Mouse (Mus musculus) hindbrain, embryonic 16.5 days (tissue): ENCODE data around the gene 4930469K13Rik. TPM values are rescaled to one million over a fixed set of nuclear protein-coding genes. Genes with fewer than 3 reads are reported as not detected.
A peak's percentile ranks its signal among the peaks of the same experiment; 100 is the strongest.
"Not testable (repeated sequence)": the region's sequence is repeated elsewhere in the genome, so short reads cannot be mapped to it uniquely, and the experiment has no call there.

Experiments
- ATAC-seq: fragments of 200-750 bp; cut with Nextera tagmentation; 2 replicates; pipeline ENCODE4 v1.8.0; 2017; ENCODE audit warnings: moderate TSS enrichment, moderate library complexity
- H3K27ac ChIP-seq: fragments of 300-500 bp; sonication (generic); 2 replicates; pipeline ENCODE4 v1.5.1; 2014; ENCODE audit warnings: low read depth, mild to moderate bottlenecking, control low read depth, low read length, moderate library complexity
- H3K27me3 ChIP-seq: fragments of 300-500 bp; sonication (generic); replicated peaks from 2 replicates; pipeline ENCODE4 v1.6.1; 2014; ENCODE audit warnings: low read length; ENCODE audit not compliant: control insufficient read depth, insufficient read depth
- H3K36me3 ChIP-seq: fragments of 300-500 bp; sonication (generic); 2 replicates; pipeline ENCODE4 v1.6.1; 2014; ENCODE audit warnings: mild to moderate bottlenecking, low read length, moderate library complexity, mixed read lengths; ENCODE audit not compliant: control insufficient read depth, insufficient read depth
- H3K4me1 ChIP-seq: fragments of 300-500 bp; sonication (generic); 2 replicates; pipeline ENCODE4 v1.6.1; 2014; ENCODE audit warnings: low read depth, low read length; ENCODE audit not compliant: control insufficient read depth, insufficient read depth
- H3K4me2 ChIP-seq: fragments of 300-500 bp; sonication (generic); 2 replicates; pipeline ENCODE4 v1.6.1; 2014; ENCODE audit warnings: mild to moderate bottlenecking, low read length, control low read depth, moderate library complexity
- H3K4me3 ChIP-seq: fragments of 300-500 bp; sonication (generic); 2 replicates; pipeline ENCODE4 v1.5.1; 2014; ENCODE audit warnings: mild to moderate bottlenecking, low read length, control low read depth, moderate library complexity
- H3K9ac ChIP-seq: fragments of 300-500 bp; sonication (generic); 2 replicates; pipeline ENCODE4 v1.6.1; 2014; ENCODE audit warnings: low read depth, mild to moderate bottlenecking, control low read depth, low read length, moderate library complexity
- H3K9me3 ChIP-seq: fragments of 300-500 bp; sonication (generic); 2 replicates; pipeline ENCODE4 v1.6.1; 2014; ENCODE audit warnings: mild to moderate bottlenecking, low read length, moderate library complexity; ENCODE audit not compliant: control insufficient read depth
- WGBS: fragments of 180-500 bp; shearing (Covaris S2); extraction: QIAGEN DNeasy Blood & Tissue Kit; methylation state at CpG from one replicate; pipeline ENCODE4 v1.1.7; 2014; 5-methylcytosine and 5-hydroxymethylcytosine counted together
- polyA plus RNA-seq: library from polyadenylated mRNA; unstranded; fragments of >200 nt; fragmentation: Nextera tagmentation; extraction: Ambion mirVana; gene quantifications from 2 replicates; pipeline ENCODE4 v1.2.1, GENCODE M21; 2015

Gene 4930469K13Rik
- polyA plus RNA-seq = 7.9 and 9.6 TPM in 2 replicates

GRCm38 (mm10) chr11:34098422-34098821 lies at the start of gene 4930469K13Rik:
Gene 4930469K13Rik, minus strand, starts transcription at chr11:34098554.
- no peak within 1 kb of the TSS for H3K4me2 ChIP-seq
- WGBS = 84% methylated on average over 10 of the region's 10 CpGs
- H3K36me3 ChIP-seq = no peaks in the 10 kb centered on the region
- H3K9me3 ChIP-seq = no peaks in the 10 kb centered on the region
- H3K9ac ChIP-seq = no peak within 1 kb of the TSS
- no peak within 1 kb of the TSS for H3K4me3 ChIP-seq
- H3K27ac ChIP-seq = no peak within 1 kb of the TSS
- H3K27me3 ChIP-seq = no peaks in the 10 kb centered on the region
- peak; percentile 64; the same call in 1 of the 2 replicates for ATAC-seq
- H3K4me1 ChIP-seq = no peaks in the 10 kb centered on the region; the same call in 1 of the 2 replicates

GRCm38 (mm10) chr11:34146934-34147333 lies 48.6 kb upstream of the 4930469K13Rik start:
- Histone ChIP-seq H3K27me3 (no peaks in the 10 kb centered on the region), H3K9me3 (no peaks in the 10 kb centered on the region), H3K27ac (no peak overlapping the region), H3K4me3 (no peak overlapping the region), H3K4me1 (no peaks in the 10 kb centered on the region), H3K36me3 (no peaks in the 10 kb centered on the region), H3K4me2 (no peak overlapping the region), H3K9ac (no peak overlapping the region)
- ATAC-seq = no peak
- 86% methylated on average over 5 of the region's 5 CpGs for WGBS

GRCm38 (mm10) chr11:34144421-34144820 lies 46.1 kb upstream of the 4930469K13Rik start:
- no peaks in the 10 kb centered on the region for H3K4me1 ChIP-seq
- H3K27me3 ChIP-seq = no peaks in the 10 kb centered on the region
- H3K9ac ChIP-seq = no peak overlapping the region
- ATAC-seq = no peak
- no peaks in the 10 kb centered on the region for H3K9me3 ChIP-seq
- no peaks in the 10 kb centered on the region for H3K36me3 ChIP-seq
- H3K27ac ChIP-seq = no peak overlapping the region
- 60% methylated on average over 4 of the region's 4 CpGs for WGBS
- H3K4me3 ChIP-seq = no peak overlapping the region
- no peak overlapping the region for H3K4me2 ChIP-seq

GRCm38 (mm10) chr11:34143984-34144383 lies 45.6 kb upstream of the 4930469K13Rik start:
- no peak overlapping the region for H3K9ac ChIP-seq
- no peak overlapping the region for H3K4me3 ChIP-seq
- no peaks in the 10 kb centered on the region for H3K36me3 ChIP-seq
- no peak overlapping the region for H3K4me2 ChIP-seq
- no peak for ATAC-seq
- no peaks in the 10 kb centered on the region for H3K27me3 ChIP-seq
- H3K4me1 ChIP-seq = no peaks in the 10 kb centered on the region
- no peak overlapping the region for H3K27ac ChIP-seq
- H3K9me3 ChIP-seq = no peaks in the 10 kb centered on the region
- 89% methylated on average over 5 of the region's 5 CpGs for WGBS

- H3K27me3 ChIP-seq = no peaks in the 10 kb centered on the region
- H3K4me1 ChIP-seq = no peaks in the 10 kb centered on the region
- no peaks in the 10 kb centered on the region for H3K9me3 ChIP-seq
- peak; percentile 37; the same call in 1 of the 2 replicates for ATAC-seq
- no peaks in the 10 kb centered on the region for H3K36me3 ChIP-seq
- H3K9ac ChIP-seq = no peak overlapping the region
- no peak overlapping the region for H3K27ac ChIP-seq
- no peak overlapping the region for H3K4me3 ChIP-seq
- no peak overlapping the region for H3K4me2 ChIP-seq
- 63% methylated on average over 8 of the region's 8 CpGs for WGBS
Measured at GRCm38 (mm10) chr11:34139296-34139695, 40.9 kb upstream of the 4930469K13Rik start.

- H3K9me3 ChIP-seq = no peaks in the 10 kb centered on the region
- no peak overlapping the region for H3K4me2 ChIP-seq
- H3K27me3 ChIP-seq = no peaks in the 10 kb centered on the region
- ATAC-seq = no peak
- H3K27ac ChIP-seq = no peak overlapping the region
- no peak overlapping the region for H3K9ac ChIP-seq
- H3K4me3 ChIP-seq = no peak overlapping the region
- no peaks in the 10 kb centered on the region for H3K4me1 ChIP-seq
- 83% methylated on average over 2 of the region's 2 CpGs for WGBS
- H3K36me3 ChIP-seq = no peaks in the 10 kb centered on the region
Measured at GRCm38 (mm10) chr11:34128412-34128811, 30.1 kb upstream of the 4930469K13Rik start.

- not testable (repeated sequence) for H3K4me1 ChIP-seq, H3K9ac ChIP-seq, H3K36me3 ChIP-seq, H3K27ac ChIP-seq, H3K4me3 ChIP-seq, H3K9me3 ChIP-seq, H3K27me3 ChIP-seq, ATAC-seq, H3K4me2 ChIP-seq
- WGBS = 96% methylated on average over 3 of the region's 3 CpGs
Measured at GRCm38 (mm10) chr11:34125727-34126126, 27.4 kb upstream of the 4930469K13Rik start.

GRCm38 (mm10) chr11:34124852-34125251 lies 26.5 kb upstream of the 4930469K13Rik start:
- Histone ChIP-seq H3K4me1 (no peaks in the 10 kb centered on the region), H3K9me3 (no peaks in the 10 kb centered on the region), H3K27me3 (no peaks in the 10 kb centered on the region), H3K4me2 (no peak overlapping the region), H3K36me3 (no peaks in the 10 kb centered on the region), H3K27ac (no peak overlapping the region), H3K4me3 (no peak overlapping the region), H3K9ac (no peak overlapping the region)
- ATAC-seq = no peak
- WGBS = 64% methylated on average over 7 of the region's 7 CpGs

GRCm38 (mm10) chr11:34123147-34123546 lies 24.8 kb upstream of the 4930469K13Rik start:
- Histone ChIP-seq H3K4me1 (no peaks in the 10 kb centered on the region), H3K9me3 (no peaks in the 10 kb centered on the region), H3K27me3 (no peaks in the 10 kb centered on the region), H3K27ac (no peak overlapping the region), H3K36me3 (no peaks in the 10 kb centered on the region), H3K9ac (no peak overlapping the region), H3K4me3 (no peak overlapping the region), H3K4me2 (no peak overlapping the region)
- ATAC-seq = 0 out of 2 replicates have a peak, but pooled peaks have one; percentile 37
- 8% methylated on average over 2 of the region's 2 CpGs for WGBS

- Histone ChIP-seq H3K9me3 (no peaks in the 10 kb centered on the region), H3K4me1 (peaks cover 6% of the 10 kb centered on the region; the same call in 1 of the 2 replicates), H3K27ac (no peak overlapping the region), H3K4me3 (no peak overlapping the region), H3K9ac (no peak overlapping the region), H3K4me2 (no peak overlapping the region), H3K36me3 (no peaks in the 10 kb centered on the region), H3K27me3 (no peaks in the 10 kb centered on the region)
- no peak for ATAC-seq
- WGBS = 92% methylated on average over 3 of the region's 3 CpGs
Measured at GRCm38 (mm10) chr11:34118319-34118718, 20.0 kb upstream of the 4930469K13Rik start.
